Mouse (Mus musculus) kidney, postnatal 25 days (tissue): ENCODE measurements around the gene Wdr38.
A peak's percentile ranks its signal among the peaks of the same experiment; 100 is the strongest.

Source experiments
- DNase-seq, 2 experiments: peaks; one replicate each; pipeline ENCODE4 v3.0.0; 2021; ENCODE audit warnings: mixed read lengths in 2 of 2

Wdr38 gene

DNA sequence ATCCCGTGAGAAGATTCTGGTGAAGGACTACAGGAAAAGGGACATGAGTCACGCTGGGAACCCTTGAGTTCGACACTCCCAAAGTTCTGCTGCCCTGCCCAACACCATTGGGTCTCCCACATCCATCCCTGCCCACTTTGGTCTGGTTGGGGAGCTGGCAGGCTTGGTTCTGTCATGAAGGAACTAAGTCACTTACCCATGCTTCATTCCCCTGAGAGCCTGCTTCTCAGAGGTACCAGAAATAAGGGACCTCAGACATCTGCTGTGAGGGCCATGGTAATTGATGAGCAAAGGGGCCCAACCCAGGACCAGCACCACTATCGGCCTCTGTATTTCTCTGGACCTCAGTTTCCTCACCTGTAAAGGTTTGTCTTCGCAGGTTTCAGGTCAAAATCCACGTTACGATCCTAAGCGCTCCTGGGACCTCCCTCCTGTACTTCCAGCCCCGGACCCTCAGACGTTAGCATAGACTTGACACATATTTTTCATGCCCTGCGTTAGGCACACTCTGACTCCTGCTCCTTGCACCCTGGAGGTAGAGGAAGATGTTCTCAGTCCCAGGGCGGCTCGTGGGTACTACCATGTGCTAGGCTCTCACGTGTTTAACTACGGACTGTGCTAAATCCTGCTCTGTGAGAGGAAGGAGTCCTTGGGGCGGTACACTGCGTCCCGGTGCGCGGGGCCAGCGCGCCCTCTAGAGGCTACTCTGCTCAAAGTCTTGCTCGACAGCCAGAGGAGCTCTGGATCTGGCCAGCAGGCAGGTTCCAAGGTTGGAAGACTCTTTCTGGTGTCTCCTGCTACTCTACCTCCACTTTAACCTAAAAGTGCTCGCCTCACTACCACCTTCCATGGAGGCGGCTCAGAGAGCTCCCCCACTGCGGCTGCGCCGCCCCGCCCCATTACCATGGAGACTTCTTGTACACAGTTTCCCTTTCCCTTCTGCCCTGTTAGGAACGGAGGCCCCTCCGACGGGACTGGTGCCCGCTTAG lies at the start of gene Wdr38:
TSS of gene Wdr38 (plus strand) at position 91 of the 989 bp plus-strand sequence.
- DNase-seq: peak; percentile 88 to 92

DNA sequence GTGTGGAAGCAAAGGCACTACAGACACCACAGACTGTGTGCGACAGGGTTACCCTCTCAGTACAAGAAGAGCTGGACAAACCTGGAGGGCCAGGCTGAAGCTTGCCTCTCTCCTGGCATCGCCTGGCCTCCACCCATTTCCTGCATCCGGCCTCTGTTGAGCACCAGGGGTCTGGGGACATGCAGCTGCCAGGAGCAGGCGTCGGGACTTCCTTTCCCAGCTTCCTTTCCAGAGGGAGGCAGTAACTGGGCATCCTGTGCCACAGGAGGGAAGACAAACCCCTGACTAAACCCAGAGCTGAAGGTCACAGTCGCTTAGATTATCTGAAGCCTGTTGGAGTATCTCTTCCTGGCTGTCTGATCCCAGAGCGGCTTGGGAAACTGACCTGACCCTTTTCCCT lies 49.7 kb upstream of the Wdr38 start:
- DNase-seq: peak; percentile 44 to 80

DNA sequence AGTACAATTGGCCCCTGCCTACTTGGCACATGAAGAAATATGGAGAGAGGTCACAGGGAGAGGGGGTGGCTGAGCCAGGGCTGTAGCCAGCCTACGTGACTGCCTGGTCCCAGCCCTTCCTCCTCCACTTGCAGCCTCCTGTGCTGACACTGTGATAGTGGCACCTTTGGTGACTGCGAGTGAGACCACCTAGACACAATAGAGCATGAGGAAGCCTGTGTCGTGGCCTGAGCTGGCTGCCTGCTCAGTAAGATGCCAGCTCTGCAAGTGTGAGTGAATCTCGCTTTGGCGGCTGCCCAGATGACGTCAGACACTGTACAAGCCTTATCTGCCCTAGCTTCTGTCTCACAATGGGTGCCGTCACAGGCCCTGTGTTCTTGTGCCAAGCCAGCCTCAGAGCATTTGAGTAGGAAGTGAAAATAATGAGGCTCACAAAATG lies 47.0 kb upstream of the Wdr38 start:
- peak; percentile 85 to 90 for DNase-seq

DNA sequence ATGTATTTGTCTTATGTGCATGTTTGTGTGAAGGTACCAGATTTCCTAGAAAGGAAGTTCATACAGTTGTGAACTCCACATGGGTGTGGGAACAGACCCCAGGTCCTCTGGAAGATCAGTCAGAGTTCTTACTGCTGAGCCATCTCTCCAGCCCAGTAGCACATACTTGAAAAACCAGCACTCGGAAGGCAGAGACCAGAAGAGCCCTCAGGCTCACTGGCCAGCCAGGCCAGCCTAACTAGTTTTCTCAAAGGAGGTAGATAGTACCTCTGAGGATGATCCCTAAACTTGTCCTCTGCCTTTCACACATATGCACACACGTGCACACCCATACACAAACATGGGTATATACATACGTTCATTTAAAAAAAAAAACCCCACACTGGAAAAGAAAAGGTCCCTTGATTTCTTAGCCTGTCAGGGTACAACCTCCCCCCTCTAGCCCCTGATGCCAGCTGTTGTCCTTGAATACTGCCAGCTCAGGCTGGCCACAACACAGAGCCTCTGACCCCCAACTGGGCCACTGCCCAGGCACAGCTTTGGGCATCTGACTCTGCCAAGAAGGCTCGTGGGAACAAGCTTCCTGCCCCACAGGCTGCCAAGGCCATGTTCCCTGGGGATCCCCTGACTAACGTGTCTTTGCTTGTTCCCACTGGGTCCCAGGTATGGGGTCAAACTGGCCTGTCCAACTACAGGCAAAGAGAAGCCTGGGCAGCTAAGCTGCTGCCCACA lies 44.0 kb upstream of the Wdr38 start:
- DNase-seq: peak; percentile 9 to 69

DNA sequence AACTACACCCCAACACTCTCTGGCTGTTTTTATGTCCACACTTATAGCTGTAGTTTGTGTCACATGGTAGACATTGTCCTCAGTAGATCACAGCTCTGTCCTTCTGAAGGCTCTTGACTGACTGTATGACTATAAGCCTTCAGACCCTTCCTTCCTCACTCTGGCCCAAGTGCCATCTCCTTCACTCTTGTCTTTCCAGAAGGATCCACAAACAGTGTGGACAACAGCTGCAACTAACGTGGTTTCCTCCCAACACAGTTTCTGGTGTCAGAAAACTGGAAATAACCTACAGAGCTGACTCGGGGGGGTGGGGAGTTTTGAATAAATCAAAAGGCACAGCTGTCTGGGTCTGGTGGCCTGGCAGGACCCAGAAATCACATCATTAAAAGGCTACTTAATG lies 41.2 kb upstream of the Wdr38 start:
- DNase-seq: no peak

DNA sequence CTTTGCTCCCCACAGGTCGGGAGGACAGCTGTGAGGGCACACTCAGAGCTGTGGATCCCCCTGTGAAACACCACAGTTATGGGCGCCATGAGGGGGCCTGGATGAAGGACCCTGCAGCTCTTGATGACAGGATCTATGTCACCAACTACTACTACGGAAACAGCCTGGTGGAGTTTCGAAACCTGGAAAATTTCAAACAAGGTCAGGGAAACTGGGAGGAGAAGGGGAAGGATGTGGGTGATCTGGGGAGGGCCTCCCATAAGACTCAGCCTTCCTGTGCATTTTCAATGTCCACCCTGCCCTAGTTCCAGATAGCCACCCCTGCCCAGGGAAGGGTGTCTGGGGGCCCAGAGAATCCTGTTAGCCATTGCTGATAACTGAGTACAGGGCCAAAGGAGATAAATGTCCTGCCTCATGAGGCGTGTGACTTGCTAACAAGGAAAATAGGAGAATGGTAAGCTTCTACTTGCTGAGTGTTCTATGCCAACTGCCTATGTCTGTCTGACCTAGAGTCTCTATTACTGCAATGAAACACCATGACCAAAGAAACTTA lies 39.5 kb upstream of the Wdr38 start:
- no peak for DNase-seq

DNA sequence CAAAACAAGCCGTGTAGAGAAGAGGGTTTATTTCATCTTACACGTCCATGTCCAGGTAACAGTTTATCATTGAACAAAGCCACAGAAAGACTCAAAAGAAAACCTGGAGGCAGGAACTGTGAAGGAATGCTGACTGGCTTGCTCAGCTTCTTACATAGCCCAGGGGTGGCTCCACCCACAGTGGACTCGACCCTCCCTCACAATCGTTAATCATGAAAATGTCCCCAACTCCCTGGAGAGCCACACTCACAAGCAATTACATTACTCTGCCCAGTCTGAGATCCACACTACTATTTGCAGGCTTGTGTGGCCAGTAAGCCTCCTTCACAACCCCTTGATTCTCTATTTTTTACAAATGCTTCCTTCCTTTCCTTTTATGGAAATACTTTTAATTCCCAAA lies 33.1 kb upstream of the Wdr38 start:
- DNase-seq: no peak

DNA sequence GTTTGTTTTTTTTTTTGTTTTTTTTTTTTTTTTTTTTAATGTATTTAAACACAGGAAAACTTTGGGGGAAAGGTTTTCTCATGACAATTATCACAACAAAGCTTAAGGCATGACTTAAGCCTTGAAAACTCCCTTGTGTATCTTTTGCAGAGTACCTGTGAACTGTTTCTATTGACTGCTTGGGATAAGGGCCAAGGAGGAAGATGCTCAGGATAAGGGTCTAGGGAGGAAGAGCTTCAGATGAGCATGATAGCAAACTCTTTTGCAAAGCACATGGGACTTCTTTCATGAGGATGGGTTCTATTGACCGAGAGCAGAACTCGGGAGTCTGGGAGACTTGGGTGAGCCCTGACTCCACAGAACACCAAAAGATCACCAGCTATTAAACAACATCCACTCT lies 27.6 kb upstream of the Wdr38 start:
- DNase-seq: no peak

DNA sequence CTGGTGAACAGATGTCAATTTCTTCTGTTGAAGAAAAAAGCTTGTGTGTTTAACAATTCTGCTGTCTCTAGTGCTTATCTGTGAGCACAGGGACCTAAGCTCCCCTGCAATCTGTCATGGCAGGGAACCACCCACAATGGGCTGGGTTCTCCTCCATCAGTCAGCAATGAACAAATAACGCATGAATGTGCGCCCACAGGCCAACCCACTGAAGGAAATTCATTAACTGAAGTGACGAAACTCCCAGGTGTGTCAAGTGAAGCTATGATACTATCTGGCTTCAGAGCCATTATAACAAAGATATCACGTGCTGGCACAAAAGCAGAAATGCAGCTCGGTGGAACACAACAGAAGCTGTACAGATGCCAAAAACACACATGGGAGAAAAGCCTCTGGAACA lies 27.2 kb upstream of the Wdr38 start:
- no peak for DNase-seq

DNA sequence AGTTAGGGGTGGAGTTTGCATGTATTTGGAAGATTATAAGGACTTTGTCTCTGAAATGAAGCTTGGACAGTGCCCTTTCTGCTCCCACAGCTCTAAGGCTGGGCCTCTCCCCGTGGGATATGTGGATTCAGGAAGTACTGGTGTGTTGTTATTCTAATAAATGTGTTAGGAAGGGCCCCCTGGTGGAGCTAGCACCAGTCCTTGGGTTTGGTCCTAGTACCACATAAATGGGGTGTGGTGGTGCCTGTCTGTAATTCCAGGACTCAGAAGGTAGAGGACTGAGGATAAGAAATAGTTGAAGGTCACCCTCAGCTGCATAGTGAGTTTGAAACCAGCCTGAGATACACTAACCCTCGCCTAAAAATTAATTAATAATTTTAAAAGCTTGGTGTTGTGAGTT lies 24.1 kb upstream of the Wdr38 start:
- no peak for DNase-seq

DNA sequence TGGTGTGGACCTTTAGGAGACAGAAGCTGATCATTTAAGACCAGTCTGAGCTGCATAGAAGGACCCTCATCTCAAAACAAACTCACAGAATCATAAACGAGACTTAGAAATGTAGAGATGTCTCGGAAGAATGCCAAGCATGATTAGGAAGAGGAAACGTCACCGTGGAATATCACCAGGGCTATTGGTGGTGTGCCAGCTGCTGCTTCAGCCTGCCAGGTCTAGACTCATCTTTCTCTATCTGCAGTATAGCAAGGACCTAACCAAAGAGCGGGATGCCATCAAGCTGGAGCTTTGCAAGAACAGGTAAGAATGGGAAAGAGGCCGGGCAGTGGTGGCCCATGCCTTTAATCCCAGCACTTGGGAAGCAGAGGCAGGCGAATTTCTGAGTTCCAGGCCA lies 23.6 kb upstream of the Wdr38 start:
- peak in 1 of 2 experiments; percentile 36 for DNase-seq

DNA sequence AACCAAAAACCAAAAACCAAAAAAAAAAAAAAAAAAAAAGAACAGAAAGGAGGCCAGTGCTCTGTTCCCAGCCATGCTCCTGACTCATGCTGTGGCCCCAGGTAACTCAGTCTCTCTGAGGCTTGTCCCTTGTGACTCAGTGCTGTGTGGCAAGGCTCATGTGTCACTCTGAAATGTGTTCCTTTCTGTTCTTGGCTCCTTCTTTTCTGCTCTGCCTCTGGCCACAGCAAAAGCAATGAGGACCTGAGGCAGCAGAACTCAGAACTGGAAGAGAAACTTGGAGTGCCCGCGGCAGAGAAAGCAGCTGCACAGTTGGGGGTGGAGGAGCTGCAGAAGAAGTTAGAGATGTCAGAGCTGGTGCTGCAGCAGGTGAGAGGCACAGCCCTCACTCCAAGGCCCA lies 23.1 kb upstream of the Wdr38 start:
- DNase-seq: no peak

DNA sequence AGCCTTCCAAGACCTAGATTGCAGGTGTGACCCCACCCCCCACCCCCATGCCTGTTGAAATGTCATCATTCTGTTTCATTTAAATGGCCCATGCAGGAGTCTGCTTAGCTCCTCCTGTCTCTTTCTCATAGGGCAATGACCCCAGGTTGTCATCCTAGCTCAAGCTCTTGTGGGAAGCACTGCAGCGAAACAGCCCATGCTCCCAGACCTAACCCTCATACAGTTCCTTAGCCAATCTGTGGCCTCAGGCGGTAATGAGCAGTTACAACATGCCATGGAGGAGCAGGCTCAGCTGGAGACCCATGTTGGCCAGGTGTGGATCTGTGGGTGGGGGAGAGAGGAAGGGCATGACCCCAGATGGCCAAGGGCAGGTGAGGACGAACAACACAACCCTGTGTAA lies 22.1 kb upstream of the Wdr38 start:
- no peak for DNase-seq

DNA sequence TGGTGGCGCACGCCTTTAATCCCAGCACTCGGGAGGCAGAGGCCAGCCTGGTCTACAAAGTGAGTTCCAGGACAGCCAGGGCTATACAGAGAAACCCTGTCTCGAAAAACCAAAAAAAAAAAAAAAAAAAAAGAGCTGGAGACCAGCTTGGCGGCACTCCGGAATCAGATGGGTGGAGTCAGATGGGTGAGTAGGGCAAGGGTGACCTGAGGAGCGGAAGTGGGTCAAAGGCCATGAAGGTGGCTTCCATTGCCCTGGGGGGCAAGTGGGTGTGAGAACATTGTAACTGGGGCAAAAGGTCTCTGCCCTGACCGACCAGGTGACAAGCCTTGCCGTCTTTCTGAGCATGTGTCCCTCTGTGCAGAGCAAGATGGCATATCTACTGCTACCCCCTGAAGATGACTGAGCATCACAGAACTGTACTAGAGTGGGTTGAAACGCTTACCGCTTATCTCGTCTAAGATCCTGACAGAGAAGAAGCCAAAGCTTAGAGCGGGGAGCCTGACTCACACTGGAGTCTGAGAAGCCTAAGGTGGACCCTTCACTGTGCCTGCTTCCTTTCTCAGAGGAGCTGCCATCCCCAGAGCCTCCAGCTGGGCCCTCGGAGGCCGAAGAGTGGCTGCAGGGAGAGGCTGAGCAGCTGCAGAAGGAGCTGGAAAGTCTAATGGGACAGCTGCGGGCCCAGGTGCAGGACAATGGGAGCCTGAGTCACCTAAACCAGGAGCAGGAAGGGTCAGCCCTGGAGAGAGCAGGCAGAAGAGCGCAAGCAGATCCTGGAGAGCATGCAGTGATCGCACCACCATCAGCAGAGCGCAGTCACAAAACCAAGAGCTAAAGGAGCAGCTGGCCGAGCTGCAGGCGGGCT lies 21.1 kb upstream of the Wdr38 start:
- DNase-seq: no peak

DNA sequence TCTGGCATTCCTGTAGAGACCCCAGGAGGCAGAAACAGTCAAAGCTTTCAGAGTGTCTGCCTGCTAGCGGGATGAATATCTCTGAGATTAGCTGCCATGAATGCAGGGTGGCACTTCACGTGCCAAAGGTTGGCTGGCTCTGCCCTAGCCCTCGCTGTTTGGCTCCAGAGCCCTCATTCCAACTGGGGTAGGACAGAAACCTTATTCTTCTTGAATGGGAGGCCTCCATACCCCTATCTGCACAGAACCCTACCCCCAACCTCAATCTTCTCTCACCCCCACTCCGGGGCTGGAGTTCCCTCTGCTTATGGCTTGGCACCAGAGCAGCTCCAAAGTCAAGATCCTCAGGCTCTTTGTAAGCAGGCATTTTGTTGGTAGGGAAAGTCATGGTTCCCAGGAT lies 19.4 kb upstream of the Wdr38 start:
- no peak for DNase-seq

DNA sequence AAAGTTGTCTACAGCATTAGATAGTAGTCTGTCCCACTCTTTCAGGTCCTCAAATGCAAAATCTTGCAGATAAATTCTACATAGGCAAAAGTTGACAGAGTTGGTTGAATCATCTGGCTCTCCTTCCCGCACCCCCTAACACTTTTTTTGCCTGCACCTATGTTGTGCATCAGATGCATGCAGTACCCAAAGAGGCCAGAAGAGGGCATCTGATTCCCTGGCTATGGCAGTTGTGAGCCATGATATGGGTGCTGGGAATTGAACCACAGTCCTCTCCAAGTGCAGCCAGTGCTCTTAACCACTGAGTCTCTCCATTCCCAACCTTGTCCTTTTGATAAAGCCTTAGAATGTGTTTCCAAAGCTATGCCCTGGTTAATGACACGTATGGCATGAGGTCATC lies 13.8 kb upstream of the Wdr38 start:
- DNase-seq: no peak

DNA sequence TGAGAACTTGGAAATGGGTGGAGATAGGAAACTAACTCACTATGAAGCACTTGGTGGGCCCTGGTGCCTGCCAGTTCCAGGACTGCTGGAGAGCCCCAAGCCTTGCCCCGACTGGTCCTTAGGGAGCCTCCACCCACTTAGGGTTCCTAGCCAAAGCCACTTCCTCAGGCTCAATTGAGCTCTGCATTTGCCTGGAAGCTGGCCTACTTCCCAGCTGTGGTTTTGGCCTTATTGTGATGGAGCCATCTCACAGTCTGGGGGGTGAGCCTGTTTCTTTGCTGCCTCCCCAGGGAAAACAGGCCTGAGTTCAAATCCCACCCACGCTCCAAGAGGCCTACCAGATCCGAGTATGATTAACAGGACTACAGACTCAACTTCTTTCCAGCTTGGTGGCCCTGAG lies 10.7 kb upstream of the Wdr38 start:
- DNase-seq: peak; percentile 53 to 65

DNA sequence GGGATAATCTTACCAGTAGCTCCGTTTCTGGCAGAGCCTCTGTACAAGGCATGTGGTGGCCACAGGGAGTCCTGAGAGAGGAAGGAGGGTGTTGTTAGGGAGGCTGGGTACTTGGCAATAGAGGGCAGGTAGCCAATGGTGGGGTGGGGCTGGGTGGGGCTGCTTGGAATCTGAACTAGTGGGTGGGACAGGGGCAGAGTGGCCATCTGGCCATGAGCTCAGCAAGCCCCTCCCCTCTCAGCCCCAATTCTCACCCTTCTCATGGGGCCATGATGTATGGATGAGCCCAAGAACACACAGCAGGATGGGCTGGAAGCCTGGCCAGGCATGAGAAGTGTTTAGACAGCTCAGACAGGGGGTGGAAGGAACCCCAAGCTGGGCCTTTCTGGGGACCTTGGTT lies 9.9 kb upstream of the Wdr38 start:
- no peak for DNase-seq

DNA sequence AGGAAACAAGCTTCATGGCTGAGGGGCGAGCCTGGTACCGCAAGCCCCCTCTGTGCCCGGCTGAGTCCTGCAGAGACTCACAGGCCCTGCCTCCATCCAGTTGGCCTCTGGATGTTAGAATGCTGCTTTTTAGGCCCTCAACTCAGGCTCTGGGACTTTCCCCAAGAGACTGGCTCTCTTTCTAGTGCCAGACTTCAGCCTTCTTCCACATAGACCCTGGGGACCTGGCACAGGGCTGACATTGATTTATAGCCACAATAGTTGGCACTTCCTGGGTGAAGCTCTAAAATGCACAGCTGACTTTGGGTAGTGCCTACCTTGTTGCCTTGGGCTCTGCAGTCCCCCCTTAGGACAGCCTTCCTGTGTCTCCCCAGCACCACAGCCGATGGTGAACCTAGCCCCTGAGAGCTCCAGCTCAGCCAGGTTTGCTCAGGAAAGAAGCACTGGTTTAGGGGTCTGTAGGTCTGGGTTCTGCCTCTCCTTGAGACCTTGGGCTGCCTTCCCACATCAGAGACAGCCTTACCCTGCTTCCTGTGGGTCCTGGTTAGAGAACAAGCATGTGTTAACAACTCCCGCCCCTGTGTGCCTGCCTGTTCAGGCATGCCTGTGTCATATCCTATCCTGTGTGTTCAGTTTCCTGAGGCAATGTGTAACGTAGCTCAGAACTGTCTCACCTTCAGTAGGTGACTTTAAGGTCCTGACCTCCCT lies 9.3 kb upstream of the Wdr38 start:
- DNase-seq: no peak

DNA sequence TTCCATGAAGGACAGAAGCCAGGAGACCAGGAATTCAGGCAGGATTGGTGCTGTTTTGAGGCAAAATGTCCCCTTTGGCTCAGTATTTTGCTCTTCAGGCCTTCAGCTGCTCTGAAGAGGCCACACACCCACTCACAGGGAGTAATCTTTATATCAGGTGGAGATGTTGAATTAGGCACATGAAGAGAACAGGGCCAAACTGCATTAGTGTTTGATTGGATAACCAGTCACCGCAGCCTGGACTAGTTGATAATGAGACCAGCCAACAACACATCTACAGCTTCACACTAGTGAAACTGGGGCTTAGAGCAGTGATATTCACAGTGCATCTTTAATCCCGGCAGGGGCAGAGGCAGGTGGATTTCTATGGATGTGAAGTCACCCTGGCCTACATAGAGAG lies 8.3 kb upstream of the Wdr38 start:
- DNase-seq: no peak

DNA sequence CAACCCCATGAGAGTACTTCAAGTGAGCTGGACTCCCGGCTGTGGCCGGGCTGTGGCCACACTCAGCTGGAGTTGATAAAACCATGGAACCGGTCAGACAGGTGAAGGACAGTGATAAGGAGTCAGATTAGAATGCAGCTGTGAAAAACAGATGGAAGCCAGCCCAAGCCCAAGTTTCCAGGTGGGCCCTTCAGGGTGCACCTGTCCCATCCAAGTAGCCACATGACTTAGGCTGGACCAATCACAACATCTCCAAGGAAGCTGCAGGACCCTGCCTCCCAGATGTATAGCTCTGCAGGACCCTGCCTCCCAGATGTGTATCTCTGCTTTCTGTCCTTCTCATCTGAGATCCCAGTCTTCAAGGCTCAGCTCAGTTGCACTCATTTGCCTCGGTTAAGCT lies 5.3 kb upstream of the Wdr38 start:
- DNase-seq: no peak

DNA sequence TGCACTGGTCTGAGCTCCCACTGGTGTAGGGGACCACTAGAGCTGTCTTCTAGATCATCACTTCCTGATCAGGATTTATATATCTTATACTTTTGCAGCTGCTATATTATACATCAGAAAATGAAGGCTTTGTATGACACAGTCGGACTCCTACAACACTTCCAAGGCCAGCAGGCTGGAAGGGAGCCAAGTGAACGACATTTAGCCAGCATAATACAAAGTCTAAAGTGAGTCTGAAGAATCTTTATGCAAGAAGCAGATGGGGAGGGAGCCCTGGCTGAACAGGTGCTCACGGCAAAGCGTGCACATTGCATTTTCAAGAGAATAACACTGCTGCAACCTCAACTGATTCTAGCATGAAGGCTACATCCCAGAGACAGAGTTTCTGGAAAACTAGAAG lies 4.8 kb upstream of the Wdr38 start:
- DNase-seq: peak; percentile 64 to 71
